Mouse (Mus musculus): ENCODE measurements at regions not wholly inside any gene's neighbourhood (a gene's known extent, or its start where the extent isn't known, plus 50 kb on each side); places are given as distances from the start of the nearest gene placed in this dataset.

- Histone ChIP-seq H3K9me3 (replicated peaks) (no peaks in the 10 kb centered on the region), H3K4me3 (no peak overlapping the region), H3K4me2 (no peak overlapping the region), H3K4me1 (replicated peaks) (peaks cover 22% of the 10 kb centered on the region), H3K27ac (no peak overlapping the region), H3K9ac (no peak overlapping the region), H3K36me3 (no peaks in the 10 kb centered on the region), H3K27me3 (peaks cover 73% of the 10 kb centered on the region)
- ATAC-seq (replicated peaks; ENCODE audit: insufficient number of reproducible peaks, insufficient read depth, low FRiP score, low read depth) = peak; percentile 69
- 20% methylated on average over 10 of the region's 10 CpGs for WGBS
Measured at GRCm38 (mm10) chr16:29728769-29729481, 149.8 kb downstream of the Opa1 start.

GRCm38 (mm10) chr16:29730010-29730409 lies 150.9 kb downstream of the Opa1 start:
- Histone ChIP-seq H3K9me3 (replicated peaks) (no peaks in the 10 kb centered on the region), H3K27ac (no peak overlapping the region), H3K4me2 (no peak overlapping the region), H3K9ac (no peak overlapping the region), H3K4me3 (no peak overlapping the region), H3K36me3 (no peaks in the 10 kb centered on the region), H3K4me1 (replicated peaks) (peaks cover 33% of the 10 kb centered on the region), H3K27me3 (peaks cover 70% of the 10 kb centered on the region)
- no peak for ATAC-seq (replicated peaks; ENCODE audit: insufficient number of reproducible peaks, insufficient read depth, low FRiP score, low read depth)
- WGBS = 9% methylated on average over 5 of the region's 5 CpGs

- H3K4me3 ChIP-seq = no peak overlapping the region
- ATAC-seq (replicated peaks; ENCODE audit: insufficient number of reproducible peaks, insufficient read depth, low FRiP score, low read depth) = no peak
- WGBS = 43% methylated on average over 1 of the region's 1 CpGs
- no peak overlapping the region for H3K27ac ChIP-seq
- H3K36me3 ChIP-seq = no peaks in the 10 kb centered on the region
- H3K27me3 ChIP-seq = peaks cover 50% of the 10 kb centered on the region
- peaks cover 44% of the 10 kb centered on the region for H3K4me1 ChIP-seq (replicated peaks)
- H3K9ac ChIP-seq = no peak overlapping the region
- H3K9me3 ChIP-seq (replicated peaks) = no peaks in the 10 kb centered on the region
- H3K4me2 ChIP-seq = no peak overlapping the region
Measured at GRCm38 (mm10) chr16:29732889-29733288, 153.8 kb downstream of the Opa1 start.

- H3K36me3 ChIP-seq = no peaks in the 10 kb centered on the region
- peaks cover 42% of the 10 kb centered on the region for H3K4me1 ChIP-seq (replicated peaks)
- H3K4me2 ChIP-seq = no peak overlapping the region
- H3K27me3 ChIP-seq = peaks cover 48% of the 10 kb centered on the region
- H3K4me3 ChIP-seq = no peak overlapping the region
- WGBS = 72% methylated on average over 10 of the region's 10 CpGs
- no peak for ATAC-seq (replicated peaks; ENCODE audit: insufficient number of reproducible peaks, insufficient read depth, low FRiP score, low read depth)
- H3K9me3 ChIP-seq (replicated peaks) = no peaks in the 10 kb centered on the region
- no peak overlapping the region for H3K27ac ChIP-seq
- no peak overlapping the region for H3K9ac ChIP-seq
Measured at GRCm38 (mm10) chr16:29733847-29734246, 154.7 kb downstream of the Opa1 start.

- ATAC-seq (replicated peaks; ENCODE audit: insufficient number of reproducible peaks, insufficient read depth, low FRiP score, low read depth) = peak; percentile 46; the same call in 1 of the 2 replicates
- Histone ChIP-seq H3K4me1 (replicated peaks) (peaks cover 38% of the 10 kb centered on the region), H3K4me2 (peak overlapping the region; percentile 59), H3K9me3 (replicated peaks) (no peaks in the 10 kb centered on the region), H3K4me3 (peak overlapping the region; percentile 24), H3K27ac (peak overlapping the region; percentile 79), H3K9ac (no peak overlapping the region), H3K36me3 (no peaks in the 10 kb centered on the region), H3K27me3 (peaks cover 50% of the 10 kb centered on the region)
- WGBS = 0% methylated on average over 1 of the region's 1 CpGs
Measured at GRCm38 (mm10) chr16:29734324-29734723, 155.2 kb downstream of the Opa1 start.

GRCm38 (mm10) chr16:29734738-29735250 lies 155.7 kb downstream of the Opa1 start:
- 3% methylated on average over 12 of the region's 12 CpGs for WGBS
- ATAC-seq (replicated peaks; ENCODE audit: insufficient number of reproducible peaks, insufficient read depth, low FRiP score, low read depth) = peak; percentile 77
- Histone ChIP-seq H3K4me3 (peak overlapping the region; percentile 24), H3K27ac (peak overlapping the region; percentile 79), H3K9ac (no peak overlapping the region), H3K27me3 (peaks cover 50% of the 10 kb centered on the region), H3K4me1 (replicated peaks) (peaks cover 34% of the 10 kb centered on the region), H3K4me2 (peak overlapping the region; percentile 59), H3K36me3 (no peaks in the 10 kb centered on the region), H3K9me3 (replicated peaks) (no peaks in the 10 kb centered on the region)

GRCm38 (mm10) chr16:29735371-29736008 lies 156.4 kb downstream of the Opa1 start:
- Histone ChIP-seq H3K4me2 (peak overlapping the region; percentile 59; the same call in 1 of the 2 replicates), H3K9me3 (replicated peaks) (no peaks in the 10 kb centered on the region), H3K36me3 (no peaks in the 10 kb centered on the region), H3K27me3 (peaks cover 46% of the 10 kb centered on the region), H3K27ac (peak overlapping the region; percentile 79), H3K9ac (no peak overlapping the region), H3K4me1 (replicated peaks) (peaks cover 27% of the 10 kb centered on the region), H3K4me3 (no peak overlapping the region)
- WGBS = 21% methylated on average over 12 of the region's 12 CpGs
- ATAC-seq (replicated peaks; ENCODE audit: insufficient number of reproducible peaks, insufficient read depth, low FRiP score, low read depth) = no peak

GRCm38 (mm10) chr16:29736211-29736610 lies 157.1 kb downstream of the Opa1 start:
- WGBS = 68% methylated on average over 9 of the region's 9 CpGs
- Histone ChIP-seq H3K4me1 (replicated peaks) (peaks cover 27% of the 10 kb centered on the region), H3K9ac (no peak overlapping the region), H3K27ac (no peak overlapping the region), H3K36me3 (no peaks in the 10 kb centered on the region), H3K27me3 (peaks cover 39% of the 10 kb centered on the region), H3K4me3 (no peak overlapping the region), H3K4me2 (no peak overlapping the region), H3K9me3 (replicated peaks) (no peaks in the 10 kb centered on the region)
- ATAC-seq (replicated peaks; ENCODE audit: insufficient number of reproducible peaks, insufficient read depth, low FRiP score, low read depth) = no peak

- no peak overlapping the region for H3K27ac ChIP-seq
- no peak overlapping the region for H3K4me3 ChIP-seq
- no peak overlapping the region for H3K9ac ChIP-seq
- peaks cover 31% of the 10 kb centered on the region for H3K4me1 ChIP-seq (replicated peaks)
- peaks cover 23% of the 10 kb centered on the region for H3K27me3 ChIP-seq
- 73% methylated on average over 9 of the region's 9 CpGs for WGBS
- no peaks in the 10 kb centered on the region for H3K9me3 ChIP-seq (replicated peaks)
- no peaks in the 10 kb centered on the region for H3K36me3 ChIP-seq
- no peak overlapping the region for H3K4me2 ChIP-seq
- ATAC-seq (replicated peaks; ENCODE audit: insufficient number of reproducible peaks, insufficient read depth, low FRiP score, low read depth) = no peak
Measured at GRCm38 (mm10) chr16:29738075-29738474, 158.9 kb downstream of the Opa1 start.

GRCm38 (mm10) chr16:29742497-29743230 lies 163.5 kb downstream of the Opa1 start:
- no peak overlapping the region for H3K4me3 ChIP-seq
- H3K9ac ChIP-seq = no peak overlapping the region
- H3K36me3 ChIP-seq = no peaks in the 10 kb centered on the region
- peaks cover 11% of the 10 kb centered on the region; the same call in 1 of the 2 replicates for H3K27me3 ChIP-seq
- no peak overlapping the region for H3K27ac ChIP-seq
- no peak; the same call in 1 of the 2 replicates for ATAC-seq (replicated peaks; ENCODE audit: insufficient number of reproducible peaks, insufficient read depth, low FRiP score, low read depth)
- 7% methylated on average over 14 of the region's 14 CpGs for WGBS
- peak overlapping the region; percentile 4; the same call in 1 of the 2 replicates for H3K4me2 ChIP-seq
- peaks cover 11% of the 10 kb centered on the region for H3K4me1 ChIP-seq (replicated peaks)
- no peaks in the 10 kb centered on the region for H3K9me3 ChIP-seq (replicated peaks)

- H3K4me2 ChIP-seq = no peak overlapping the region
Measured at GRCm38 (mm10) chr16:29745486-29745885, 166.4 kb downstream of the Opa1 start.

More at GRCm38 (mm10) chr16:29745486-29745885, 166.4 kb downstream of the Opa1 start:
- ATAC-seq (replicated peaks; ENCODE audit: insufficient number of reproducible peaks, insufficient read depth, low FRiP score, low read depth) = no peak
- Histone ChIP-seq H3K4me1 (replicated peaks) (peaks cover 11% of the 10 kb centered on the region), H3K36me3 (no peaks in the 10 kb centered on the region), H3K9me3 (replicated peaks) (no peaks in the 10 kb centered on the region), H3K27ac (no peak overlapping the region), H3K9ac (no peak overlapping the region), H3K4me3 (no peak overlapping the region), H3K27me3 (peaks cover 21% of the 10 kb centered on the region)
- WGBS = 79% methylated on average over 5 of the region's 5 CpGs

Measured in heart, embryonic 15.5 days (tissue).